Comparison of ENCODE assay signal across 8 mouse cellular contexts in the genomic region with DNA sequence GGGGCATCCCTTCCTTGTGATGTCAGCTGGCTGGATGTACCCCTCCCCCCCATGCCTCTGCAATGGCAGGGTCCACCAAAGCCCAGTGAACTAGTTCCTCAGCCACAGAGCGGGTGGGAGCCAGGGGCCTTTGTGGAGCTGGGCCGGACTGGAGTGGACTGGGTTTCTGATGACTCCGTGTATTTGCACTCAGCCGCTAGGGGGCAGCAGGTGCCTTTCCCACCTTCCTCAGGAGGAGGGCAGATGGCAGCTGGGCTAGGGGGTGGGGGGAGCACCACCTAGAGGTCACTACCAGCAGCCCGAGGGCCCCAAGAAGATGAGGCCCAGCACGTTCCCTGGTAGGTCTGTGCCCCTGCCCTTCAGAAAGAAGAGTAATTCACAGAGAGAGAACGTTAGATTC. TPM values are rescaled to one million over a fixed set of nuclear protein-coding genes. Genes with fewer than 3 reads are reported as not detected.
DNase-seq lines count a peak whose midpoint lies in the region; ATAC-seq and TF ChIP-seq lines count a peak whose summit lies in the region.

No protein-coding gene starts in this region.

- H3K9ac ChIP-seq in heart, embryonic 12.5 days, result no peak overlapping the region
- H3K9ac ChIP-seq in liver, embryonic 13.5 days, result no peak overlapping the region
- H3K9ac ChIP-seq in neural tube, embryonic 15.5 days (replicated peaks), result 0 out of 2 replicates have a peak overlapping the region, but pooled peaks have one; percentile 23

- H3K36me3 ChIP-seq in heart, embryonic 12.5 days, result no peaks in the 10 kb centered on the region
- no peaks in the 10 kb centered on the region for H3K36me3 ChIP-seq in liver, embryonic 13.5 days
- H3K36me3 ChIP-seq in neural tube, embryonic 15.5 days, result no peaks in the 10 kb centered on the region
- no peaks in the 10 kb centered on the region for H3K36me3 ChIP-seq in testis, adult 2 months (ENCODE audit: control insufficient read depth, insufficient read depth, low read length)

- no peaks in the 10 kb centered on the region for H3K9me3 ChIP-seq in heart, embryonic 12.5 days (replicated peaks)
- no peaks in the 10 kb centered on the region for H3K9me3 ChIP-seq in liver, embryonic 13.5 days (replicated peaks)
- no peaks in the 10 kb centered on the region for H3K9me3 ChIP-seq in neural tube, embryonic 15.5 days (replicated peaks)

- no peak for TF ChIP-seq POLR2A in bone marrow macrophage, adult 2 months (IDR thresholded peaks at IDR 0.05; ENCODE audit: borderline replicate concordance, low read depth, low read length)
- no peak for TF ChIP-seq POLR2A in embryonic fibroblast, embryonic 13.5 days (IDR thresholded peaks at IDR 0.05; ENCODE audit: low read depth, low read length)
- TF ChIP-seq POLR2A in testis, adult 2 months (IDR thresholded peaks at IDR 0.05; ENCODE audit: control insufficient read depth, low read depth, low read length), result no peak

- peak; percentile 69 for TF ChIP-seq CTCF in bone marrow macrophage, adult 2 months (IDR thresholded peaks at IDR 0.05; ENCODE audit: low read depth, low read length)
- peak; percentile 91 for TF ChIP-seq CTCF in embryonic fibroblast, embryonic 13.5 days (IDR thresholded peaks at IDR 0.05; ENCODE audit: borderline replicate concordance, insufficient read depth, low read length)
- TF ChIP-seq CTCF in testis, adult 2 months (IDR thresholded peaks at IDR 0.05; ENCODE audit: control insufficient read depth, insufficient read depth, insufficient replicate concordance, low read depth, low read length), result peak; percentile 61; the same call in 1 of the 2 replicates

- 7% methylated on average over 7 of the region's 7 CpGs for WGBS in heart, embryonic 12.5 days
- 3% methylated on average over 7 of the region's 7 CpGs for WGBS in liver, embryonic 13.5 days (ENCODE audit: insufficient replicate concordance)
- WGBS in neural tube, embryonic 15.5 days, result 3% methylated on average over 7 of the region's 7 CpGs

- no peak overlapping the region for H3K4me3 ChIP-seq in bone marrow macrophage, adult 2 months (ENCODE audit: insufficient read depth, low read length)
- no peak overlapping the region for H3K4me3 ChIP-seq in embryonic fibroblast, embryonic 13.5 days (ENCODE audit: insufficient read depth, low read length)
- no peak overlapping the region for H3K4me3 ChIP-seq in heart, embryonic 12.5 days
- H3K4me3 ChIP-seq in liver, embryonic 13.5 days (replicated peaks), result no peak overlapping the region
- no peak overlapping the region for H3K4me3 ChIP-seq in neural tube, embryonic 15.5 days (replicated peaks)
- no peak overlapping the region for H3K4me3 ChIP-seq in testis, adult 2 months (ENCODE audit: control insufficient read depth, low read depth, low read length)

- no peak overlapping the region for H3K27ac ChIP-seq in bone marrow macrophage, adult 2 months (ENCODE audit: insufficient read depth, low read depth, low read length)
- H3K27ac ChIP-seq in embryonic fibroblast, embryonic 13.5 days (ENCODE audit: insufficient read depth, low read length), result no peak overlapping the region
- no peak overlapping the region for H3K27ac ChIP-seq in heart, embryonic 12.5 days (ENCODE audit: poor library complexity, severe bottlenecking)
- no peak overlapping the region for H3K27ac ChIP-seq in liver, embryonic 13.5 days
- no peak overlapping the region for H3K27ac ChIP-seq in neural tube, embryonic 15.5 days (replicated peaks)
- no peak overlapping the region for H3K27ac ChIP-seq in testis, adult 2 months (ENCODE audit: control insufficient read depth, insufficient read depth, low read depth, low read length)

- no peaks in the 10 kb centered on the region for H3K4me1 ChIP-seq in bone marrow macrophage, adult 2 months (ENCODE audit: control insufficient read depth, insufficient read depth, low read length)
- no peaks in the 10 kb centered on the region for H3K4me1 ChIP-seq in embryonic fibroblast, embryonic 13.5 days (ENCODE audit: control insufficient read depth, insufficient read depth, low read length)
- H3K4me1 ChIP-seq in heart, embryonic 12.5 days (replicated peaks), result peaks cover 23% of the 10 kb centered on the region
- peaks cover 5% of the 10 kb centered on the region for H3K4me1 ChIP-seq in liver, embryonic 13.5 days (replicated peaks)
- H3K4me1 ChIP-seq in neural tube, embryonic 15.5 days, result peaks cover 21% of the 10 kb centered on the region
- H3K4me1 ChIP-seq in testis, adult 2 months (ENCODE audit: control insufficient read depth, insufficient read depth, low read length), result peaks cover 3% of the 10 kb centered on the region

- peak; percentile 84 for DNase-seq in kidney, postnatal 14 days
- DNase-seq in liver, embryonic 13.5 days, result peak; percentile 50

- ATAC-seq in CD4-positive, CD25-positive, alpha-beta regulatory T cell, adult 4 months, result peak; percentile 68
- 0 out of 2 replicates have a peak, but pooled peaks have one; percentile 13 for ATAC-seq in heart, embryonic 12.5 days (ENCODE audit: insufficient number of reproducible peaks, low FRiP score)
- no peak for ATAC-seq in liver, embryonic 13.5 days (ENCODE audit: low read depth)
- ATAC-seq in neural tube, embryonic 15.5 days (ENCODE audit: low FRiP score), result no peak

- H3K27me3 ChIP-seq in heart, embryonic 12.5 days (replicated peaks), result peaks cover 11% of the 10 kb centered on the region
- H3K27me3 ChIP-seq in liver, embryonic 13.5 days, result 0 out of 2 replicates have a peak, but pooled peaks cover 4% of the 10 kb centered on the region
- H3K27me3 ChIP-seq in neural tube, embryonic 15.5 days (replicated peaks), result no peaks in the 10 kb centered on the region
- H3K27me3 ChIP-seq in testis, adult 2 months (ENCODE audit: control insufficient read depth, insufficient read depth, low read length), result no peaks in the 10 kb centered on the region

- no peak overlapping the region for H3K4me2 ChIP-seq in heart, embryonic 12.5 days
- H3K4me2 ChIP-seq in liver, embryonic 13.5 days, result no peak overlapping the region
- H3K4me2 ChIP-seq in neural tube, embryonic 15.5 days, result no peak overlapping the region

RNA-seq across cellular contexts. Expression of a gene that starts 17.2 kb away (rescaled TPM):
- polyA plus RNA-seq in CD4-positive, CD25-positive, alpha-beta regulatory T cell, adult 4 months (2017; shearing (Covaris generic)), result 10 to 100 TPM; 11.2 to 17.5 TPM
- polyA plus RNA-seq in bone marrow macrophage, adult 2 months (2012; ENCODE audit: insufficient read depth, insufficient read length, missing spikeins), result 11.2 and 13.3 TPM in 2 replicates
- 24.4 and 26.3 TPM in 2 replicates for polyA plus RNA-seq in embryonic fibroblast, embryonic 13.5 days (2011; ENCODE audit: insufficient read length, low read depth, missing spikeins)
- polyA plus RNA-seq in heart, embryonic 12.5 days (2016; fragmentation: Nextera tagmentation; extraction: Ambion mirVana), result 23.3 and 24.3 TPM in 2 replicates
- 31.5 and 36.6 TPM in 2 replicates for polyA plus RNA-seq in liver, embryonic 13.5 days (2015; fragmentation: Nextera tagmentation; extraction: Ambion mirVana)
- 70.2 and 78.1 TPM in 2 replicates for polyA plus RNA-seq in neural tube, embryonic 15.5 days (2015; fragmentation: Nextera tagmentation; extraction: Ambion mirVana)
- polyA plus RNA-seq in testis, adult 2 months (2012; rRNA removed), result 10.2 and 13.2 TPM in 2 replicates

RNA-seq across cellular contexts. Expression of a gene that starts 17.4 kb away (rescaled TPM):
- polyA plus RNA-seq in CD4-positive, CD25-positive, alpha-beta regulatory T cell, adult 4 months (2017; shearing (Covaris generic)), result 1 to 10 TPM; 5.0 to 7.4 TPM
- 6.7 and 7.5 TPM in 2 replicates for polyA plus RNA-seq in bone marrow macrophage, adult 2 months (2012; ENCODE audit: insufficient read depth, insufficient read length, missing spikeins)
- 18.7 and 24.1 TPM in 2 replicates for polyA plus RNA-seq in embryonic fibroblast, embryonic 13.5 days (2011; ENCODE audit: insufficient read length, low read depth, missing spikeins)
- 27.8 and 29.2 TPM in 2 replicates for polyA plus RNA-seq in heart, embryonic 12.5 days (2016; fragmentation: Nextera tagmentation; extraction: Ambion mirVana)
- 11.7 and 14.1 TPM in 2 replicates for polyA plus RNA-seq in liver, embryonic 13.5 days (2015; fragmentation: Nextera tagmentation; extraction: Ambion mirVana)
- 36.1 and 37.4 TPM in 2 replicates for polyA plus RNA-seq in neural tube, embryonic 15.5 days (2015; fragmentation: Nextera tagmentation; extraction: Ambion mirVana)
- polyA plus RNA-seq in testis, adult 2 months (2012; rRNA removed), result 2.5 and 2.9 TPM in 2 replicates

Comparison
In these comparisons a context has a peak if more than half of its experiments do, and no peak if none do; other contexts are left out.
1. ATAC-seq: peak in CD4-positive, CD25-positive, alpha-beta regulatory T cell, adult 4 months (single experiment) and heart, embryonic 12.5 days (single experiment); none in liver, embryonic 13.5 days (single experiment) and neural tube, embryonic 15.5 days (single experiment).
2. Peak in every context shown above with its lines, with median percentiles within 50 percentile points of each other: CTCF ChIP-seq.